Mouse (Mus musculus) urinary bladder, postnatal 14 days (tissue): ENCODE results near the gene Slc22a8.

Experiments used
- DNase-seq: peaks from one replicate; pipeline ENCODE4 v3.0.0; 2021; ENCODE audit warnings: low spot score

Gene Slc22a8

GRCm38 (mm10) chr19:8599229-8599628 lies 8.2 kb downstream of the Slc22a8 start:
- no peak for DNase-seq

- DNase-seq = no peak
Observed at GRCm38 (mm10) chr19:8601922-8602321, 10.9 kb downstream of the Slc22a8 start.

- DNase-seq = no peak
Observed at GRCm38 (mm10) chr19:8602914-8603313, 11.9 kb downstream of the Slc22a8 start.

- DNase-seq = no peak
Observed at GRCm38 (mm10) chr19:8604536-8605240, 13.6 kb downstream of the Slc22a8 start.

- no peak for DNase-seq
Observed at GRCm38 (mm10) chr19:8605241-8605558, 14.1 kb downstream of the Slc22a8 start.

- no peak for DNase-seq
Observed at GRCm38 (mm10) chr19:8611358-8612123, 20.5 kb downstream of the Slc22a8 start.

GRCm38 (mm10) chr19:8613111-8613510 lies 22.1 kb downstream of the Slc22a8 start:
- no peak for DNase-seq

- no peak for DNase-seq
Observed at GRCm38 (mm10) chr19:8614343-8614742, 23.3 kb downstream of the Slc22a8 start.

GRCm38 (mm10) chr19:8616314-8616713 lies 25.3 kb downstream of the Slc22a8 start:
- no peak for DNase-seq

GRCm38 (mm10) chr19:8617904-8618303 lies 26.9 kb downstream of the Slc22a8 start, which contains the start of gene Slc22a6:
Gene Slc22a6 (plus strand): TSS chr19:8618039.
- DNase-seq = no peak

GRCm38 (mm10) chr19:8621098-8621497 lies 30.0 kb downstream of the Slc22a8 start:
- no peak for DNase-seq

GRCm38 (mm10) chr19:8630249-8630648 lies 39.2 kb downstream of the Slc22a8 start:
- no peak for DNase-seq

- DNase-seq = no peak
Observed at GRCm38 (mm10) chr19:8630826-8631225, 39.8 kb downstream of the Slc22a8 start.

- DNase-seq = no peak
Observed at GRCm38 (mm10) chr19:8632029-8632428, 41.0 kb downstream of the Slc22a8 start.

- DNase-seq = no peak
Observed at GRCm38 (mm10) chr19:8642086-8642485, 51.0 kb downstream of the Slc22a8 start.

- no peak for DNase-seq
Observed at GRCm38 (mm10) chr19:8646393-8646792, 55.3 kb downstream of the Slc22a8 start.

- no peak for DNase-seq
Observed at GRCm38 (mm10) chr19:8655833-8656232, 64.8 kb downstream of the Slc22a8 start.

GRCm38 (mm10) chr19:8656341-8656740 lies 65.3 kb downstream of the Slc22a8 start:
- DNase-seq = no peak
